Mouse (Mus musculus) B cell, adult 2 months (primary cell): ENCODE measurements at regions not wholly inside any gene's neighbourhood (a gene's known extent, or its start where the extent isn't known, plus 50 kb on each side); places are given as distances from the start of the nearest gene placed in this dataset.

ENCODE experiments used
- DNase-seq, 2 experiments: peaks; one replicate each; pipeline ENCODE4 v3.0.0; 2022

GRCm38 (mm10) chr13:44252496-44252895 is 467.9 kb downstream of the Cd83 start:
- no peak for DNase-seq

GRCm38 (mm10) chr13:44258422-44258821 is 470.9 kb upstream of the Jarid2 start:
- no peak for DNase-seq

GRCm38 (mm10) chr13:44260039-44260438 is 469.2 kb upstream of the Jarid2 start:
- DNase-seq: no peak

- no peak for DNase-seq
Measured at GRCm38 (mm10) chr13:44260637-44261333, 468.5 kb upstream of the Jarid2 start.

- DNase-seq: no peak
Measured at GRCm38 (mm10) chr13:44272746-44273524, 456.3 kb upstream of the Jarid2 start.

GRCm38 (mm10) chr13:44277952-44278351 is 451.3 kb upstream of the Jarid2 start:
- DNase-seq: no peak

- no peak for DNase-seq
Measured at GRCm38 (mm10) chr13:44279036-44279435, 450.2 kb upstream of the Jarid2 start.

GRCm38 (mm10) chr13:44280296-44280695 is 449.0 kb upstream of the Jarid2 start:
- DNase-seq: no peak

- DNase-seq: no peak
Measured at GRCm38 (mm10) chr13:44281796-44282195, 447.5 kb upstream of the Jarid2 start.

- DNase-seq: no peak
Measured at GRCm38 (mm10) chr13:44282306-44282705, 447.0 kb upstream of the Jarid2 start.

GRCm38 (mm10) chr13:44282731-44283571 is 446.3 kb upstream of the Jarid2 start:
- DNase-seq: no peak

- DNase-seq: no peak
Measured at GRCm38 (mm10) chr13:44285881-44286280, 443.4 kb upstream of the Jarid2 start.

GRCm38 (mm10) chr13:44290199-44290598 is 439.1 kb upstream of the Jarid2 start:
- DNase-seq: peak; percentile 48 to 49

GRCm38 (mm10) chr13:44292476-44293056 is 436.7 kb upstream of the Jarid2 start:
- DNase-seq: peak; percentile 32 to 38

- no peak for DNase-seq
Measured at GRCm38 (mm10) chr13:44293736-44294416, 435.4 kb upstream of the Jarid2 start.

GRCm38 (mm10) chr13:44295621-44296020 is 433.7 kb upstream of the Jarid2 start:
- no peak for DNase-seq

GRCm38 (mm10) chr13:44300611-44301010 is 428.7 kb upstream of the Jarid2 start:
- no peak for DNase-seq

- DNase-seq: no peak
Measured at GRCm38 (mm10) chr13:44301215-44301614, 428.1 kb upstream of the Jarid2 start.

- DNase-seq: no peak
Measured at GRCm38 (mm10) chr13:44301936-44302335, 427.3 kb upstream of the Jarid2 start.

GRCm38 (mm10) chr13:44305134-44305991 is 423.9 kb upstream of the Jarid2 start:
- peak; percentile 68 to 71 for DNase-seq
